Mouse (Mus musculus) thymus, postnatal 4 days (tissue): Measurements from ENCODE around the gene Olfr1446.

Experiments
- DNase-seq: peaks from one replicate; pipeline ENCODE4 v3.0.0; 2021

Gene Olfr1446

DNA sequence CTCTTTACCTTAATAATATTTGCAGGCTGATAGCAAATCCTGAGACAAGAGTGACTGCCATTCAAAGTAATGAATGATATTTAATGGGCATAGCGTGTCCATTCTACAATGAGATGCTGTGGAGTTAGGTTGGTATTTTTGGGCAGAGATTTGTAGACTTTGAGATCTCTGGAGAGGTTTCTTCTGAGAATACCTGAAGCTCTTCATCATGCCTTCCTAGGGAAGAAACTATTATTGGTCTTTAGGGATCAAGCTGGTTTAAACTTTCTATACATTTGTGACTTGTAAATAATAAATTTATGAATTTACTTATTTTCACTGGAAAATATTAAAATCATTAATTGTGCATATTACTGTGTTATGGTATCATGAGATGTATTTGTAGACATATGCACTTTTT, at the start of gene Olfr1446:
TSS of gene Olfr1446 (minus strand) at position 101 of the 400 bp plus-strand sequence.
- DNase-seq: no peak

DNA sequence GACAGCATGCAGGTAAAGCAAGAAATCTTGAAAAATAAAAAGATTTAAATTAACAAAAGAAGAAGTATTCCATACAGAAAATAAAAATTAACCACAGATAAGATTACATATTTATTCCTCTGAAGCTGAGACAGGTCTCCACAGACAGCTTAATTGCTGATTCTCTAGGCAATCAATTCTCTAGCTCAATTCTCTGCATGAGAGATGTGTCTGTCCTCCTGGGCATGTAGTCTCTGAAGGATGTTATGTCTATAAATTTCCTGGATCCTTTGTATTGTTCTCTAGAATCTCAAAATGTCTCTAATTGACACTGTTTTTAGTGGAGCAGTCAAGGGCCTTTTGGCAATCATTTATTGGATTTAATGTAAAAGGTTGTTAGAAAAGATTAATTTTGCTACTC, 37.2 kb upstream of the Olfr1446 start, which contains the start of gene Olfr1449:
TSS of gene Olfr1449 (plus strand) at position 301 of the 400 bp plus-strand sequence.
- no peak for DNase-seq

DNA sequence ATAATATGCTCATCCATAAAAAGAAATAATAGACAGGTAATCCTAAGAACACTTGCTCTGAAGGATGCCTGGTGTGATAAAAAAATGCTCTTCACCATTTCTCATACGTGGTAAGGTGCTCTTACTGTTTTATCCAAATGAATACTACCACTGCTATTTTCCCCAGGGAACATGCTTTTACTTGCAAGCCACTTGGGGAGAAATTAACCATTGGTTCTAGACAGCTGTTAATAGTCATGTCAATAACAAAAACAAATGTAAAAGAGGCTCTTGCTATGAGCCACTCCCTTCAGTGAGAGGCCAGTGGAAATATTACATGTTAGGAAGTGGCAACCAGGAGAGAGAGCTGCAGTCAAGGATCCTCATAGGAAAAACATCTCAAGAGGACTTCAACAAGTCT, 31.0 kb upstream of the Olfr1446 start, which contains the start of gene Olfr1448:
TSS of gene Olfr1448 (minus strand) at position 101 of the 400 bp plus-strand sequence.
- no peak for DNase-seq

DNA sequence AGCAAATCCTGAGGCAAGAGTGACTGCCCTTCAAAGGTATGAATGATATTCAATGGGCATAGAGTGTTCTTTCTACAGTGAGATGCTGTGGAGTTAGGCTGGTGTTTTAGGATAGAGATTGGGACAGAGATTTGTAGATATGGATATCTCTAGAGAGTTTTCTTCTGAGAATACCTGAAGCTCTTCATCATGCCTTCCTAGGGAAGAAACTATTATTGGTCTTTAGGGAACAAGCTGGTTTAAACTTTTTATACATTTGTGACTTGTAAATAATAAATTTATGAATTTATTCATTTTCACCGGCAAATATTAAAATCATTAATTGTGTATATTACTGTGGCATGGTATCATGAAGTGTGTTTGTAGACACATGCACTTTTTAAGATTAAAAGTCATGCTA, 10.3 kb upstream of the Olfr1446 start, which contains the start of gene Olfr1447:
TSS of gene Olfr1447 (minus strand) at position 101 of the 400 bp plus-strand sequence.
- DNase-seq: no peak

DNA sequence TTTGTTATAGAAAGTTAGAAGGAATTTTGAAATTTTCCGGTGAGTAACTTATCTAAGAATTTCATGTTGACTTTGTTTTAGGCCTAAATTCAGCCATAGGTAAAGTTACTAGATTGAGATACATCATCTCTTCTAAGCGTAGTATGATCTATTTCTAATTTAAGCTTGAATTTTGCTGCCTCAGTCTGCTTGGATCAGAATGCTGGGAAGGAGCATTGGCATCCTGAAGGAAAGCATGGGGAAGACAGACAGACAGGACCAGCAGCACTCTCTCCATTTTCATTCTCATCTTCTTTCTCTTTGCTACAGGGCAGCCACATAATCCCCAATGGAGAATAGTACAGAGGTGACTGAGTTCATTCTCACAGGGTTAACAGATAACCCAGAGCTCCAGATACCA, 9.8 kb downstream of the Olfr1446 start, which contains the start of gene Olfr1445:
TSS of gene Olfr1445 (plus strand) at position 301 of the 400 bp plus-strand sequence.
- no peak for DNase-seq

DNA sequence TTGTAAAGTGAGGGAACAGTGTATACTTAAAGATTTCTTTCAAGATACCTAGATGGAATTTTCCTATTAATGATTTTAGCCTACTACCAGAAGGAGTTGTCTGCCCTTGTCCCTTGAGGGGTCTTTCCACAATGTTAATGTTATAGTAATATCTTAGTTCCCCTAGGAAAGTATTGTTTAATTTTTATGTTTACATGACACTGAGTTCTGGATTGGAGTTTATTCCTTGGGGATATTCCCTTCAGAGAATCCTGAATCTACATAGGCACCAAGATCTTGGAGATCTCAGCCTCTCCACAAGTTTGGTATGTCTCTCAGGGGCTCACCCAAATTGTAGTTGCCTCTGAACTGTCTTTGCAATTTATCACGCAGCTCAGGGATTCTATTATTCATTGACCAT, 36.3 kb downstream of the Olfr1446 start, which contains the start of gene Olfr1444:
TSS of gene Olfr1444 (plus strand) at position 301 of the 400 bp plus-strand sequence.
- no peak for DNase-seq

DNA sequence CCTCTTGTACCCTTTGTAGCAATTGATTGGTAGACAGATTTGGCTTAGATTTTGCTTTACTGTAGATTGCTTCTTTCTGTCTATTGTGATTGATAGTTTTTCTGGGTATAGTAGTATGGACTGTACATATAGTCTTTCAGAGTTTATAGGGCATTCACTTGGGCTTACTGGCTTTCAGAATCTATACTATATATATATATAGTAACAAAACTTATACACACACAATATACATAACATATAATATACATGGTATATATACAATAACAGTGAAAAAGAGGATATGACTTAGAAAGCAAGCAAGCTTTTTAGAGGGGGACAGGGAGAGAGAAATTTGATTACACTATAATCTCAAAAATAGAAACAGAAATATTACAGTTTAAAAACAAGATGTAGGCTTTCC, 46.9 kb downstream of the Olfr1446 start, which contains the start of gene Gm5244:
TSS of gene Gm5244 (plus strand) at position 301 of the 400 bp plus-strand sequence.
- DNase-seq: no peak

DNA sequence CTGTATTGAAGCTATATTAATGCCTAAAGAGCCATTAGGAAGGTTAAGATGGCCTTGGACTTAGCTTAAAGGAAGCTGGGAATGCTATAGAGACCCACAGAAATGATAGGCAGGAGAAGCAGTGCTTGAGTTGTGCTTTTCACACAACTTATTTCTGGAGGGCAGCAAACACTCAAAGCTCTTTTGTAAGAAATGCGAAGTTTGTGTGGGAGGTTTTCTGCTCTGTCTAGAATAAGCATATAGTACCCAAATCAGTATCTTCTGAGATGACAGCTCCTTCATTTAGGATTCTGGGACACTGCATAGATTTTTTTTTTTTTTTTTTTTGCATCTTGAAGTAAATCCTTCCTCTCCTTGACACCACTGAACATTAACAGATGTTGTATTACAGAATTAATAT, 54.8 kb downstream of the Olfr1446 start:
- no peak for DNase-seq
